Mouse (Mus musculus) 3134 (cell line): Measurements from ENCODE around the gene Spi1.

Experiments
- DNase-seq: peaks from one replicate; pipeline ENCODE4 v3.0.0-alpha.2; 2011; ENCODE audit warnings: low spot score; ENCODE audit not compliant: insufficient read length; ENCODE audit errors: extremely low read depth

The Spi1 gene

DNA sequence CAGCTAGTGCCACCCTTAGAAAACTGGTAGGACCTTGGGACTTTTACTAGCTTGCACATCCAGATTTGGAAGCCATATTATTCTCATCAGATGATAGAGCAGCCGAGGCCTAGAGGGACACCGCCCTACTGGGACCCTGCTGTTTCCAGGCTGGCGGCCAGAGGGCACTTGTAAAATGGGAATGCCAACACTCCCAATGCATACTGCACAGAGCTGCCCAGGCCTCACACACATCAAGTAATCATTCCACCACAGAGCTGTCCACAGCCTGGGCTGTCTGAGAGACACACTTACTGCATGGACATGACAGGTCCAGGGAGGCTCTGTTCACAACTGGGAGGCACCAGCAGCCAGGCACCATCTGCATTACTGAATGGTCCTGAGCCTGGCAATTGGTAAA is 15.7 kb upstream of the Spi1 start:
- DNase-seq, result no peak

DNA sequence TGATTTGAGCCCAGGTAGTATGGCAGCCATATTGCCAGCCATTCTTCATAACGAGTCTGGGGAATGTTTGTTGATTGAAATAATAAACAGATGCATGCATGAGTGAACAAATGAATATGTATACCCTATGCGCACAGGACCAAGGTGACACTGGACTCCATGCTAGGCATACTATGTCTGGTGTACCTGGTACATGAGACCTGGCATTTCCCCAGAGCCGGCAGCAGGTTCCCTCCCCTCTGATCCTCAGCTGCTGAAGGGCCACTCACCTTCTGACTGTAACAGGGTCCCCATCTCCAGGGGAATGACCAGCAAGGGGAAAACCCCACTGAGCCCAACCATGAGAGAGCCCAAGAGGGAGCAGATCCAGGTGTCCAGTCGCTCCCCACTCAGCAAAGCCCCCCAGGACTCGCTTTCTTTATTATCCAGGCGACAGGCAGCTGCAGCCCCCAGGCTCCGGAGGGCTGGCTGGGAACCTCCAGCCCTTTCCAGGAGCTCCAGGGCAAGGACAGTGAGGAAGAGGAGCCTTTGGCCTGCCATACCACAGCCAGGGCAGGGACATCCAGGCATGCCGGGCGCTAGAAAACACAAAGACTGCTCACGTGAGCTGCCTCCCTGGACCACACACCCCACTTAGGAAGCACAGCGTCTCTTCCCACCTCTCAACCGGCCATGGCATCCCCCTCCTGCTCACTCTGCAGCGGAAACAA is 13.9 kb upstream of the Spi1 start:
- no peak for DNase-seq

DNA sequence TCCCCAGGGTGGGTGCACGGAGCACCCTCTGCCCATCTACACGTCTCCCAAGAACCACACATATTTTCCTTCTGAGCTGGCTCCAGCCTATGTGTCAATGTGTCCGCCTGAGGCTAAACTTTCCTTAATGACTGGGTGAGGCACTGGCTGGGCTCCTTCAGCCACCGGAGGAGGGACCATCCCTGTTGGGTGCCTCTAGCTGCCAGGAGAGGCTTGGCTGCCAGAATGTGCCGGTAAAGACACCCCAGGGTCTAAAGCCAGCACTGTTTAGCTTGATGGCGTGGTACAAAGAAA is 13.4 kb upstream of the Spi1 start:
- DNase-seq, result peak; percentile 82

DNA sequence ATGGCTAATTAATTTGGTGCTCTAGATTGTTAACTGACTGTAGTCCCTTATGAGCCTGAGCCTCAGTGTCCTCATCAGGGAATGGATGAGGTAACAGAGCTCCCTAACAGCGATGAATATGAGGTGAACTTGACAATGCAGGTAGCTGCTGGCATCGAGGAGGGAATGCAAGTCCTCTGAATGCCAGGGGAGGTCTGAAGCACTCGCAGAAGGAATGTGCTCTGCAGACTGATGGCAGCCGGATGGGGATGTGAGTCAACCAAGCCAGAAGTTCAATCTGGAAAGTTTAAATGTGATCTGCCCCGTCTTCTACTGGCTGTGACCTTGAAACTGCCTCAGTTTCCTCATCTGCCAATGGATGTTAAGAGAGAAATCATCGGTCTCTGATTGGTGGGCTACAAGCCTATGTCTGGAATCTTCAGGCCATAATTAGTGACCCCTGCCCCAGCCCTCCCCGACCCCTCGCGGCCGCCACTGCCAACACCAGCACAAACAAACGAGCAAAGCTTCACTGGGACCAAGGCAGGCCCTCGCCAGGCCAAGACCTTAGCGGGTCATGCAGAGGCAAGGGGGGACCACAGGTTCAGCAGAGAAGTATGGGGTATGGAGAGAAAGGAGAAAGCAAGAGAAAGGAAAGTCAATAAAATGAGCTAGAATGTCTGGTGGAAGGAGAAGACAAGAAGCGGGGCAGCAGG is 12.7 kb upstream of the Spi1 start:
- no peak for DNase-seq

DNA sequence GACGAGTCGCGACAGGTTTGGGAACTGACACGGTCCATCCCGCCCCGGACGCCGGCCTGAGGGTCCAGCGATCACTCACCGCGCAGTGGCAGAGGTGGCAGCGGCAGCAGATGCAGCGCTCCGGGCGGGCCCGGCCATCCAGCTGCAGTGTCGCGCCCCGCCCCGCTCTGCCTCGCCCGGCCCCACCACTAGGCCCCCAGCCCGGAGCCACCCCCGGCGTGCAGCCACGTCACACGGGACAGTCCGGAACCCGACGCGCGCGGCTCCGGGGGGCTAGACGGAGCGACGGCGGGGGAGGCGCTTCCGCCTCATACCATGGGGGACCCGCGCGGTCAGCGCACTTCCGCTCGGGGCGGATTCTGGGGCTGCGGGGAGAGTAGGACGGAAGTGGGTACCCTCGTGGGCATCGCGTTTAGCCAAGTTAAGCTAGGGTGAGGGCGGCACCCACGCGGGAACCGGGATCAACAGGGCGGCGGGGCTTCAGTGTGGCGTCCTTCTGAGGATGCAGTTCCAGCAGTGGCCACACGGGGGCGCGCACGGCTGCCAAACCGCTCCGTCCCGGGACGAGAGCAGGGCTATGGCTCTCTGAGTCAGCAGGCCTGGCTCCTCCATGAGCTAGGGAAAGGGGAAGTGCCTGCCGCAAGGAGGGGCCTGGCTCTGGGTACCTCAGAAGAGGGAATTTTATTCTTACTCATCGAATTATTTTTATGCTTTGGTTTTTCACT is 12.0 kb upstream of the Spi1 start, which contains the start of gene Slc39a13:
Slc39a13 (minus strand) TSS at position 342 of the 725 bp plus-strand sequence.
- DNase-seq, result peak; percentile 98

DNA sequence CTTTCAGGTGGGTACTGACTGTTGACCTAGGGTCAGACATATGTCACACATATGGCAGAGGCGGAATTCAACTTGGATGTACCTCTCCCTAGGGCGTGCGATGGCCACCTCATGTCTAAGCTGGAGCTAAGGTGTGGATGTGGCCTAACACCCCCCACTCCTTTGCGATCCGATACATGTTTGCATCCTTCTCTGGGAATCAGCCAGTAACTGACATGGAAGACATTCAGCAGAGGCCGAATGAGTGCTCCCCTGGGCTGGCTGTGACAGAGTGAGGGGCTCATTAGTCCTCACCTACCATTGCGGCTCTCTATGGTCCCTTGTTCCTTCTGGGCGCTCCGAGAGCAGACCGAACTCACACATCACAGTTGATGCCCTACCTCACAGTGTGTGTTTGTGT is 11.1 kb upstream of the Spi1 start:
- no peak for DNase-seq

DNA sequence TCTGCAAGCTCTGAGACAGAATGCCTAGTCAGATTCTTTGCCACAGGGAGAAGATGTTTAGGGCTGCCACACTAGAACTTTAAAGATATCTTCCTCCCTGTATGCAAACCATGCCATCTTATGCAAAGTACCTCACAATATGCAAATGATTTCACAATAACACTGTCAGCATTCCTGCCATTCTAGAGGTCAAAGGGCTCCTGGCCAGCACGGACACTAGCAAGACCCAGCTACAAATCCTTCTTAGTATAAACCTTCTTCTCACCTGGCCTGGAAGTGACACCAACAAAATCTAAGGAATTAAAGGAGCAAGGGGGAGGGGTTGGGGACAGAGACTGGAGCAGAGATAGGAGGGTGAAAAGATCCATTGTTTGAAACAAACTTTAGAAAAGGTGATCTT is 10.1 kb upstream of the Spi1 start:
- no peak for DNase-seq

DNA sequence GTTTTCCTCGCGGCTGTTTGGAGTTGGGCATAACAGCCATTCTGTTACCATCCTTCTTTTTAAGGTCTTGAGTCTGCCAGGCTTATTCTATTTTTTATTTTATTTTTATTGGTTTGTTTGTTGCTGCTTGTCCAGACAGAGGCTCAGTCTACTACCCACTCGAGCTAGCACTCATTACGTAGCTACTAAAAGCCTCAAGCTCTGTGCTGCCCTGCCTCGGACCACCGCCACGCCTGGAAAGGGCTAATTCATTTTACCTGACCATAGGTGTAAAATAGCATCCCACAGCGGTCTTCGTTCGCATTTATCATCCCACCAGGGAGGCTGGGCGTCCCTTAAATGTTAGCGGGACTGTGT is 4.3 kb upstream of the Spi1 start:
- DNase-seq, result no peak

DNA sequence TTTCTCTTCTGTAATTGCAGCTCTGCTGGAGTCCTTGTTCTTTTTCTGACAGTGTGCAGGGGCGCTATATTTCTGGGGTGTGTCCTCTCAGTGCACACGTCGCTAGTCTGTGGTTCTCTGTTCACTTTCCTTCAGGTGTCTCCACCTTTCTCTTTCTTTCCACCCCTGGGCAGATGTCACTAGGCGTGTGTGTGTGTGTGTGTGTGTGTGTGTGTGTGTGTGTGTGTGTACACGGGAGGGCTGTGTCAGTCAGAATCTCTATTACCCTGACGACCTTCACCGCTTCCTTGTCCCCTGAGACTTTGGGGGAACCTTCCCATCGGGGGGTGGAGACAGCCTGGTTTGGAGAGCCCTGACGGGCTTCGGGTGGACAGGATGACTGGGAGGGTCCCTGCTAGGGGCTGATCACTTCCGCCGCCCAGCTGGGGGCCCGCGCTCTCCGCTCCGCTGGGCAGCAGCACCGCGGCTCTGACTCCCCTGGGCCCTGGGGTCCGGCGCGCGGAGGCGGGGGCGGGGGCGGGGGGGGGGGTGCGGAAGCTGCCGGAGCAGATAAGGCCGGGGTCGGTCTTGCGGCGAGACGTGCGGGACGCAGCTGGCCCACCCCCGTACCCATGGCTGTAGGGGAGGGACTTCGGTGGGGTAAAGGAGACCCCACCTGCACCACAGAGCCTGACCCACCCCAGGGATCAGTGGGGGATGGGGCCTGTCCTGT is 3.7 kb upstream of the Spi1 start:
- DNase-seq, result no peak

DNA sequence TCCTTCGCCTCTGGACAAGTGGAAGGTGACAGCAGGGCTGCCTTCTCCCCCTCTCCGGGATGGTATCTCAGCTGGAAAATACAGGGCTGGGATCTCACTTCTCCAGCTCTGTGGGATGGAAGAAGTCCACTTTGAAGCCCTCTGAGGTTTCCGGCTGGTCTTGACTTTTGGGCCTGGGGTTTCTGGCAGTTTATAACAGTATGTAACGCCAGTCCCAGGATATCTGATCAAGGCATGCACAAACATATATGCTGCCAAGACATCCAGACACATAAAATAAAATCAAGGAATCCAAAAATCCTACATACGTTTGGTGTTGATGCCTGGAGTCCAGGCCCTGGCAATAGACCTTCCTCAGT is 3.2 kb upstream of the Spi1 start:
- no peak for DNase-seq

DNA sequence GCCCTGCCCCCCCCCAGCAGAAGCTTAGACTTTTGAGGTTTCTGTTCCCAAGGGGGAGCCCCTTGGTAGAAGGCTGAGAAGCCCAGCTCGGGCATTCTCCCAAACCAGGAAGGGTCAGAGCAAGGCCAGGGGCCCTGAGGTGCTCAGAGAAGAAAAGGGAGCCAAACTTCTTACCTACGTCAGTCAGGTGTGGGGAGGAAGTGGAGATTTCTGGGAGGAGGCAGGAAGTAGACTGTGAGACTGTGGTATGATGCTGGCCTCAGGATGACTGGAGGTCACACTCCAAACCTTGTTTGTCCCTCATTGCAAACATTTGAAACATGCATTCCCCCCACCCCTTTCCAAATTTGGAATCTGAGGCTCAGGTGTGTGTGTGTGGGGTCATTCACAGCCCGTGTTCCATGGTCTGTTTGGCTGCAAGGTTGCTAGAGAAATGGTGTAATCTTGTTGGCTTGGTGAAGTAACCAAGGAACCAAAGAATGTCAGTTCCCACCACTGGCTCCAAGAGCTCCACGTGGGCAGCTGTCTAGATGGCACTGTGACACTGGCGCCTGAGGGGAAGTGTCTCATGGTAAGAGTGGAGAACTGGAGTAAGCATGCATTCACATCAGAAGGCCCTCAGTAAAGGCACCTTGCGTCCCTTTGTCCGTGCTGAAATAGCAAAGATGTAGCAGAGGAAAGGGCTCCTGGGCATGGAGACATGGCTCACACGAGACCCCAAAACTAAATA is 1.2 kb upstream of the Spi1 start:
- no peak for DNase-seq

DNA sequence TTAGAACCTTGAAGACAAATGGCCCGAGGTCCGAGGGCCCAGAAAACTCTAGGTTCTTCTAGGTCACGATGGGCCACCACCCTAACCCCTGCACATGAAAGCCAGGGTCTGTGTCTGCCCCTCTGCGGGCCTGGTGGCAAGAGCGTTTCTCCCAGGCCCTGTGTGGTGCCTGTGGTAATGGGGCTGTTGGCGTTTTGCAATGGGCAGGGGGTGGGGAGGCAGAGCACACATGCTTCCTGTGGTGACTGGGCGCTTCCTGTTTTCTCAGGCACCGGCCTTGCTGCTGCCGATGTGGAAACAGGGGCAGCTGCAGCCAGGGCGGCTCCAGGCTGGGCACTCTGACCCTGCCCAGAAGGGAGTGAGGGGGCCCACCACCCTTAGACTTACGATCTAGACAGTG is 654 bp downstream of the Spi1 start:
- DNase-seq, result peak; percentile 66

DNA sequence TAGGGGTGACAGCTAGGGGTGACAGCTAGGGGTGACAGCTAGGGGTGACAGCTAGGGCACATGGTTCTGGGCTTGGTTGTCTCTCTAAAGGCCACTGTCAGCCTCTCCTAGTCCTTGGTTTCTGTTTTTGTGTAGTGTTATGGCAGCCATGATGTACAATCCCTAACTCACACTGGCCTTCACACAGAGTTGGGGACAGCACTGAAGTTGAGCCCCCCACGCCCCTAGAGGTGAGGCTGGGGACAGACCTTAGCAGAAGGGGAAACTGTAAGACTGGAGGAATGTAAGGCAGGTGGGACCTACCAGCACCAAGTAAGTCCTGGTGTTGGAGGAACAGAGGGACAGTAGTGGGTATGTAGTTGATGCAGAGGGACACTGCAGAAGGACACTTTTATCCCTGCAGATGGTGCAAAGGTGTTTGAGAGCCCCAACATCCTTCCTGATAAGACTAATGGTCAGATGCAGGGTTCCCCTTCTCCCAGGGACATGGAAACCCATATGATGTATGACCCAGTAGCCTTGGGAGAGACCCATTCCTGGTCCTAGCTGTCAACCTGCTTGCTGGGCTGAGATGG is 1.3 kb downstream of the Spi1 start:
- DNase-seq, result no peak

DNA sequence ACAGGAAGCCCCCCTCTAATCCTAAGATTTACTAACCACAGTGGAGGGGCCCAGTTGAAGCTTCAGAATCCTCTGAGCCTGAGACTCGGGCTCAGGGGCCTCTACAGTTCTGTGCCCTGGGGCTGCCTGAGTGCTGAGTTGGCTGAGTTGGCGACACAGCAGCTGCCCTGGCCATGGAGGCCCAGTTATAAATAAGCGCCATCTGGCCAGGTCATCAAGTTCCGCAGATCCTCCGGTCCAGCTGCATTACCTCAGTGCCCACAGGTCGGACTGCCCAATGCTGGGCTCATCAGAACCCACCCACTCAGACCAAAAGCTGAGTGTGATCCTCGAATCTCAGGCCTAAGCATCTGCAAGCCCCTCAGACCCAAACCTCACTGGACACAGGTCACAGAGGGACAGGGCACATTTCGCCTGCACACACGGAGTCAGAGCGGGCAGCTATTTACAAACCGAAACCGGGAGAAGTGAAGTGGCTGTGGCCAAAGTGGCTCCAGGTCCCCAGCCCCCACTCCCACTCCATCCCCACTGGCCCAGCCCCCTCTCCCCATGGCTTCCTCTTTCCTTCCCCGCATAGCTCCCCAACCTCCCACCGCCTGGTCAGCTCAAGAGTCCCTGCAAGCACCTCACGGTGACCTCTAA is 2.1 kb downstream of the Spi1 start:
- DNase-seq, result no peak

DNA sequence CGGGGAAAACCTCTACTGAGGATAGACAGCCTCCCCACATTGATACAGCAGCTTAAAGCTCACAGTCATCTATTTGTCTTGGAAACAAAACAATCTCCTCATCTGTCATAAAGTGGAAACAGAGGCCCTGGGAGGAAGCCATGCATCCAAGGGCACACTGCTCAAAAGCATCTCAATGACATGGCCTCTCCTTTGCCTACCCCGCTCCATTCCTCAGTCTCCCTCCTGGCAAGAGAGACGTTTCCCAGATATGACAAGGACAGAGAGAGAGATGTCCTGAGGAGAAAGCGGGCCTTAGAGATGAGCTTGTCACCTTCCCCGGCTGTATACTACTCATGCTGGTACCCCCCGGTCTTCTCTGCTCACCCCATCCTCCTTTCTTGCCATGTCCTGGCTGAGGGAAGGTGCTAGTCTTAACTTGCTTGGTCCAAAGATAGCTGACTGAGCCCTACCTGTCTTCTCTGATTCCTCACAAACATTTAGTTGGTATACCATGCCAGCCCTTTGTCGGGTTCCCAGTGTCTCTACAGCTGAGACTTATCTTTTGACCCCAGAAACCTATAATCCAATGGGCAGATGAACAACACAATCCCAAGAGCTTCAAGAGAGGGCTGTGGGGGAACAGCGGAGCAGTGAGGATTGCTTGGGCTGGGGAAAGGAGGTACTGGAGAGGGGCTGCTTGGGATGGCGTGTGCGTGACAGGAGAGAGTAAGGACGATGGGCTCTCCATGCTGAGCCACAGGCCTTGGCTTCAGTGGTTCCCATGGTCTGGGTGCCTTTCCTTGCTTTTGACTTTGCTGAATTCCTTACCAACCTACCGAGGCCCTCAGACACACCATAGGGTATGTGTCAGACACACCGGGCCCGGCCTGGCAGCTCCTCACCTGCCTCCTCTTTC is 3.6 kb downstream of the Spi1 start:
- DNase-seq, result no peak

DNA sequence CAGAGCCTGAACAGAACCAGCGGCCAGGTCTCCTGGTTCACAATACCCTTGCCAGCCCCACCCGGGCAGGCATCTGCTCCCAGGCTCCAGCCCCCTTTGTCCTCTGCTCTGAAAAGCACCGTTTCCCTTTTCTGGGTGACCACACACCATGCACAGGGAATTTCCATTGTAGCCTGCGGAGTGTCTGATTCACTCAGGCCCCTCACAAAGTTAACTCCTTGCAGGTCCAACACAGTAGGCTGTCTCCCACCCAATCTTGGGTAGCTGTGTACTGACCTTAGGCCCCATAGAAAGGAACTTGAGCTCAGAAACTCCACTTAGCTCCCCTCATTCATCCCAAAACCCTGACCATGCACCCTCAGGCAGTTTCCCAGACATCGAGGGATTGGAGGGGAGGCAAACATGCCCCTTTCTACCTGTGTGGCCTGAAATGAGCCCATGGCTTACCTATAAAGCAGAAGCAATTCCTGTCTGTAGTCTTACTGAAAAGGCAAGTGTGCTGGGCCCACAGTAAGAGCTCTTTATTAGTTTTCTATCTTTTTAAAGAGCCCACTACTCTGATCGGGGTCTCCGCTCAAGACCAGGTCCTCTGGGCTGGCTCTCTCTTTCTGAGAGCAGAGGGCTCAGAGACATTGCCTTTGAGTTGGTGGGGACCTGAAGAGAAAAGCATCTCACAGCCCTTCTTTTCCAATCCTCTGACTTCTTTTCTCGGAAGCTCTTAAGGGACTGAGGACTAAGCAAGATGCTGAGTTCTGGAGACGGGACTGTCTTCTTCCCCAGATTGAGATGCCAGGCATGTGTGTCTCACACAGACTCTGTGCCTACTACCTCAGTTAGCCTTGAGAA is 4.4 kb downstream of the Spi1 start:
- no peak for DNase-seq

DNA sequence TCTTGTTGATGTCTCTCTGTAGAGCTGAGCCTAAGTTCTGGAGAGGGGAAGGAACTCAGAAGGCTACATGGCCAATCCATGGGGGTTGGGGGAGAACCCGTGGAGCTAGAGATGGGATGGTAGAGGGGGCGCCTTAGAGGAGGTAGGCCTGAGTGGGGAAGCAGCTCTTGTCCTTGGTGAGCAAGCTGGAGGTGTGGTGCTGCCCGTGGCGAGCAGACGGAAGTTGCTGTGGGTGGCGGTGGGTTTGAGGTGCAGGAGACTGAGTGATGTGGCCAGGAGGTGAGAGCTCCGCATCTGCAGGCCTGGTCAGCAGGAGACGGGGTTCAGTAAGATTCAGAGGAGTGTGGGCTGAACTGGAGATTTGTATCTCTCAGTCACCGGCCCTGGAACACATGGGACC is 5.3 kb downstream of the Spi1 start:
- no peak for DNase-seq

DNA sequence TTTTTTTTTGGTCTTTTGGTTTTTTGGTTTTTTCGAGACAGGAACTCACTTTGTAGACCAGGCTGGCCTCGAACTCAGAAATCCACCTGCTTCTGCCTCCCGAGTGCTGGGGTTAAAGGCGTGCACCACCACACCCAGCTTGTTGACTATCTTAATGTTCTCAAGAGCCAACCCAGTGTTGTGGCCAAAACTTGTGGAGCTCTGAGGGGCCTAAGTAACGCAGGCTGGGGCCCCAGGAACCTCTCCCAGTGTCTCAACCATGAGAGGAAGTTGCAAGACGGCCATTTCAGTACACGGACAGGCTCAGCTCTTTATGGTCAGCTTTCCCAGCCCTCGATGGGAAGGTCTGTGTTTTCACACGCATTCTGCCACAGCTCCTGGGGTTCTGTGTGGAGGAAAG is 6.8 kb downstream of the Spi1 start:
- DNase-seq, result no peak
